Mouse (Mus musculus): ENCODE measurements around the gene Mmgt2.

Gene Mmgt2

GRCm38 (mm10) chr11:62621079-62621478 lies 27.4 kb upstream of the Mmgt2 start:
- in situ Hi-C loops (cut with MboI, MseI) = no loop called here

- in situ Hi-C loops (cut with MboI, MseI) = no loop called here
Measured at GRCm38 (mm10) chr11:62621586-62622283, 26.7 kb upstream of the Mmgt2 start.

- in situ Hi-C loops (cut with MboI, MseI) = no loop called here
Measured at GRCm38 (mm10) chr11:62622850-62623249, 25.6 kb upstream of the Mmgt2 start.

- in situ Hi-C loops (cut with MboI, MseI) = no loop called here
Measured at GRCm38 (mm10) chr11:62624341-62625291, 23.8 kb upstream of the Mmgt2 start.

GRCm38 (mm10) chr11:62629352-62630224 lies 18.9 kb upstream of the Mmgt2 start:
- in situ Hi-C loops (cut with MboI, MseI) = no loop called here

- in situ Hi-C loops (cut with MboI, MseI) = no loop called here
Measured at GRCm38 (mm10) chr11:62630225-62630821, 18.1 kb upstream of the Mmgt2 start.

- in situ Hi-C loops (cut with MboI, MseI) = no loop called here
Measured at GRCm38 (mm10) chr11:62631138-62631537, 17.3 kb upstream of the Mmgt2 start.

GRCm38 (mm10) chr11:62635406-62635805 lies 13.1 kb upstream of the Mmgt2 start:
- in situ Hi-C loops (cut with MboI, MseI) = no loop called here

- in situ Hi-C loops (cut with MboI, MseI) = no loop called here
Measured at GRCm38 (mm10) chr11:62636105-62636839, 12.2 kb upstream of the Mmgt2 start.

- in situ Hi-C loops (cut with MboI, MseI) = no loop called here
Measured at GRCm38 (mm10) chr11:62636840-62637221, 11.6 kb upstream of the Mmgt2 start.

GRCm38 (mm10) chr11:62637401-62637800 lies 11.1 kb upstream of the Mmgt2 start:
- in situ Hi-C loops (cut with MboI, MseI) = no loop called here

- in situ Hi-C loops (cut with MboI, MseI) = no loop called here
Measured at GRCm38 (mm10) chr11:62637806-62638205, 10.7 kb upstream of the Mmgt2 start.

GRCm38 (mm10) chr11:62638402-62638801 lies 10.1 kb upstream of the Mmgt2 start:
- in situ Hi-C loops (cut with MboI, MseI) = no loop called here

- in situ Hi-C loops (cut with MboI, MseI) = no loop called here
Measured at GRCm38 (mm10) chr11:62640378-62640777, 8.1 kb upstream of the Mmgt2 start.

GRCm38 (mm10) chr11:62642023-62642844 lies 6.2 kb upstream of the Mmgt2 start:
- in situ Hi-C loops (cut with MboI, MseI) = no loop called here

- in situ Hi-C loops (cut with MboI, MseI) = no loop called here
Measured at GRCm38 (mm10) chr11:62643011-62643631, 5.3 kb upstream of the Mmgt2 start.

- in situ Hi-C loops (cut with MboI, MseI) = no loop called here
Measured at GRCm38 (mm10) chr11:62643681-62644363, 4.6 kb upstream of the Mmgt2 start.

GRCm38 (mm10) chr11:62644602-62645336 lies 3.7 kb upstream of the Mmgt2 start:
- in situ Hi-C loops (cut with MboI, MseI) = no loop called here
